Mouse (Mus musculus) limb, embryonic 14.5 days (tissue): ENCODE data around the gene Pla2g2d. TPM values are rescaled to one million over a fixed set of nuclear protein-coding genes. Genes with fewer than 3 reads are reported as not detected.

Experiments
- ATAC-seq: fragments of 200-750 bp; cut with Nextera tagmentation; 2 replicates; pipeline ENCODE4 v1.8.0; 2017; ENCODE audit warnings: low read depth, moderate number of reproducible peaks, moderate TSS enrichment; ENCODE audit not compliant: low FRiP score
- DNase-seq: peaks from one replicate; pipeline ENCODE4 v3.0.0-alpha.2; 2015; ENCODE audit warnings: low spot score
- H3K27ac ChIP-seq: fragments of 300-500 bp; sonication (generic); replicated peaks from 2 replicates; pipeline ENCODE4 v1.5.1; 2014; ENCODE audit warnings: low read depth, mild to moderate bottlenecking, low read length, moderate library complexity, mixed read lengths
- H3K27me3 ChIP-seq: fragments of 300-500 bp; sonication (generic); 2 replicates; pipeline ENCODE4 v1.6.1; 2014; ENCODE audit warnings: low read length, mixed read lengths; ENCODE audit not compliant: control insufficient read depth, insufficient read depth
- H3K36me3 ChIP-seq: fragments of 300-500 bp; sonication (generic); 2 replicates; pipeline ENCODE4 v1.6.1; 2014; ENCODE audit warnings: mild to moderate bottlenecking, low read length, moderate library complexity, mixed read lengths; ENCODE audit not compliant: control insufficient read depth, insufficient read depth
- H3K4me1 ChIP-seq: fragments of 300-500 bp; sonication (generic); 2 replicates; pipeline ENCODE4 v1.6.1; 2014; ENCODE audit warnings: antibody characterized with exemption, low read length, mixed read lengths; ENCODE audit not compliant: control insufficient read depth, insufficient read depth
- H3K4me2 ChIP-seq: fragments of 300-500 bp; sonication (generic); replicated peaks from 2 replicates; pipeline ENCODE4 v1.6.1; 2014; ENCODE audit warnings: low read depth, mild to moderate bottlenecking, low read length, moderate library complexity; ENCODE audit not compliant: severe bottlenecking
- H3K4me3 ChIP-seq: fragments of 300-500 bp; sonication (generic); replicated peaks from 2 replicates; pipeline ENCODE4 v1.5.1; 2014; ENCODE audit warnings: low read length
- H3K9ac ChIP-seq: fragments of 300-500 bp; sonication (generic); 2 replicates; pipeline ENCODE4 v1.6.1; 2014; ENCODE audit warnings: mild to moderate bottlenecking, low read depth, low read length, moderate library complexity; ENCODE audit not compliant: severe bottlenecking
- H3K9me3 ChIP-seq: fragments of 300-500 bp; sonication (generic); 2 replicates; pipeline ENCODE4 v1.6.1; 2016; ENCODE audit warnings: low read length; ENCODE audit not compliant: control insufficient read depth
- POLR2A ChIP-seq: fragments of 200-500 bp; IDR thresholded peaks from 2 replicates; pipeline ENCODE4 v1.8.0; 2012; ENCODE audit warnings: inconsistent platforms, mild to moderate bottlenecking, moderate library complexity, borderline replicate concordance; ENCODE audit not compliant: insufficient read depth, insufficient read length; ENCODE audit errors: extremely low read depth
- WGBS: fragments of 180-500 bp; shearing (Covaris S2); extraction: QIAGEN DNeasy Blood & Tissue Kit; methylation state at CpG from one replicate; pipeline ENCODE4 v1.1.7; 2014; 5-methylcytosine and 5-hydroxymethylcytosine counted together
- polyA plus RNA-seq, 2 experiments: library from polyadenylated mRNA; depleted of rRNA in 1 of 2; stranded (reverse) in 1 of 2; unstranded in 1 of 2; fragments of >200 nt; fragmentation: Nextera tagmentation in 1 of 2; extraction: Ambion mirVana in 1 of 2; gene quantifications; 2 replicates each; pipeline versions ENCODE4 v1.2.1 to v1.2.3; 2012 to 2014

Pla2g2d gene
- polyA plus RNA-seq, 2 experiments, result 0.10 to 0.15 TPM

- 79% methylated on average over 6 of the region's 6 CpGs for WGBS
- DNase-seq, result no peak
- H3K9me3 ChIP-seq, result no peaks in the 10 kb centered on the region
- no peaks in the 10 kb centered on the region for H3K4me1 ChIP-seq
- no peaks in the 10 kb centered on the region for H3K36me3 ChIP-seq
- ATAC-seq, result no peak
- H3K9ac ChIP-seq, result no peak overlapping the region
- no peak overlapping the region for H3K4me3 ChIP-seq
- no peak for TF ChIP-seq POLR2A
- no peaks in the 10 kb centered on the region for H3K27me3 ChIP-seq
- H3K27ac ChIP-seq, result no peak overlapping the region
- no peak overlapping the region for H3K4me2 ChIP-seq
These were observed 6.6 kb downstream of the Pla2g2d start for GRCm38 (mm10) chr4:138782098-138782497.

GRCm38 (mm10) chr4:138785721-138786120 lies 10.2 kb downstream of the Pla2g2d start:
- WGBS, result 55% methylated on average over 4 of the region's 4 CpGs
- no peaks in the 10 kb centered on the region for H3K4me1 ChIP-seq
- H3K27me3 ChIP-seq, result no peaks in the 10 kb centered on the region
- H3K4me3 ChIP-seq, result no peak overlapping the region
- H3K4me2 ChIP-seq, result no peak overlapping the region
- no peak for DNase-seq
- no peaks in the 10 kb centered on the region for H3K9me3 ChIP-seq
- H3K9ac ChIP-seq, result no peak overlapping the region
- H3K36me3 ChIP-seq, result no peaks in the 10 kb centered on the region
- H3K27ac ChIP-seq, result no peak overlapping the region
- ATAC-seq, result no peak
- TF ChIP-seq POLR2A, result no peak

GRCm38 (mm10) chr4:138786141-138786540 lies 10.6 kb downstream of the Pla2g2d start:
- Histone ChIP-seq H3K9ac (no peak overlapping the region), H3K4me3 (no peak overlapping the region), H3K9me3 (no peaks in the 10 kb centered on the region), H3K27me3 (no peaks in the 10 kb centered on the region), H3K4me2 (no peak overlapping the region), H3K36me3 (no peaks in the 10 kb centered on the region), H3K4me1 (no peaks in the 10 kb centered on the region), H3K27ac (no peak overlapping the region)
- TF ChIP-seq POLR2A, result no peak
- ATAC-seq (no peak), DNase-seq (peak; percentile 17)
- 41% methylated on average over 4 of the region's 4 CpGs for WGBS

- Histone ChIP-seq H3K4me2 (no peak overlapping the region), H3K27me3 (no peaks in the 10 kb centered on the region), H3K9ac (no peak overlapping the region), H3K4me3 (no peak overlapping the region), H3K36me3 (no peaks in the 10 kb centered on the region), H3K9me3 (no peaks in the 10 kb centered on the region), H3K4me1 (no peaks in the 10 kb centered on the region), H3K27ac (no peak overlapping the region)
- ATAC-seq, result no peak
- TF ChIP-seq POLR2A, result no peak
- no peak for DNase-seq
- 72% methylated on average over 4 of the region's 4 CpGs for WGBS
These were observed 12.8 kb downstream of the Pla2g2d start for GRCm38 (mm10) chr4:138788381-138788780.

GRCm38 (mm10) chr4:138791452-138791851 lies 15.9 kb downstream of the Pla2g2d start:
- H3K4me1 ChIP-seq, result no peaks in the 10 kb centered on the region
- DNase-seq (no peak), ATAC-seq (no peak)
- WGBS, result 61% methylated on average over 6 of the region's 6 CpGs
- TF ChIP-seq POLR2A, result no peak
- no peaks in the 10 kb centered on the region for H3K36me3 ChIP-seq
- H3K4me2 ChIP-seq, result no peak overlapping the region
- no peak overlapping the region for H3K4me3 ChIP-seq
- no peaks in the 10 kb centered on the region for H3K27me3 ChIP-seq
- no peaks in the 10 kb centered on the region for H3K9me3 ChIP-seq
- no peak overlapping the region for H3K27ac ChIP-seq
- H3K9ac ChIP-seq, result no peak overlapping the region

GRCm38 (mm10) chr4:138792599-138792998 lies 17.1 kb downstream of the Pla2g2d start:
- Histone ChIP-seq H3K9ac (no peak overlapping the region), H3K27ac (0 out of 2 replicates have a peak overlapping the region, but pooled peaks have one; percentile 20), H3K4me1 (no peaks in the 10 kb centered on the region), H3K27me3 (no peaks in the 10 kb centered on the region), H3K4me3 (no peak overlapping the region), H3K4me2 (no peak overlapping the region), H3K9me3 (no peaks in the 10 kb centered on the region), H3K36me3 (no peaks in the 10 kb centered on the region)
- DNase-seq, result peak; percentile 57
- WGBS, result 40% methylated on average over 9 of the region's 9 CpGs
- ATAC-seq, result no peak
- TF ChIP-seq POLR2A, result no peak
